Mouse (Mus musculus): ENCODE data around the gene Wee1.

DNA sequence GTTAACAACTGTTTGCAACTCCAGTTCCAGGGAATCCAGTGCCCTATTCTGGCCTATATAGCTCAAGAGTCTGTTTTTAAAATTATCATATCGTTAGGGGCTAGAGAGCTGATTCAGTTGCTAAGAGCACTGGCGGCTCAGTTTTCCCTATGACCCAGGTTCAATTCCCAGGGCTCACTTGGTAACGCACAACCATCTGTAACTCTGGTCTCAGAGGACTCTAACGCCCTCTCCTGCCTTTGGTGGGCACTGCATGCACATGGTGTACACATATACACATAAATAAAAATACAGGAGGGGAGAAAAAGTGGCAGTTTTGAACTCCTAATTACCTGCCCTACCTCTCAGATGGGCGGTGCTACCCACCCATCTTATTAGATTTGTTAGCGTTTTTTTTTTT lies 41.2 kb downstream of the Wee1 start:
- TF ChIP-seq POLR2A (IDR thresholded peaks at IDR 0.05; ENCODE audit: borderline replicate concordance, insufficient read depth, low read length) (no peak), CTCF (IDR thresholded peaks at IDR 0.05; ENCODE audit: borderline replicate concordance, insufficient read depth, low read depth, low read length) (no peak)

All from cerebellum, adult 2 months (tissue).